Mouse (Mus musculus) kidney, embryonic 15.5 days (tissue): ENCODE data around the gene Zc2hc1b. TPM values are rescaled to one million over a fixed set of nuclear protein-coding genes. Genes with fewer than 3 reads are reported as not detected.
"Not testable (repeated sequence)": the region's sequence is repeated elsewhere in the genome, so short reads cannot be mapped to it uniquely, and the experiment has no call there.

Source experiments
- ATAC-seq: fragments of 200-750 bp; cut with Nextera tagmentation; replicated peaks from 2 replicates; pipeline ENCODE4 v1.8.0; 2017; ENCODE audit warnings: moderate TSS enrichment; ENCODE audit not compliant: low FRiP score
- H3K27ac ChIP-seq: fragments of 300-500 bp; sonication (generic); 2 replicates; pipeline ENCODE4 v1.5.1; 2015; ENCODE audit warnings: mild to moderate bottlenecking, inconsistent platforms
- H3K27me3 ChIP-seq: fragments of 300-500 bp; sonication (generic); 2 replicates; pipeline ENCODE4 v1.6.1; 2015; ENCODE audit warnings: inconsistent platforms
- H3K36me3 ChIP-seq: fragments of 300-500 bp; sonication (generic); 2 replicates; pipeline ENCODE4 v1.6.1; 2015; ENCODE audit warnings: inconsistent platforms
- H3K4me1 ChIP-seq: fragments of 300-500 bp; sonication (generic); 2 replicates; pipeline ENCODE4 v1.6.1; 2015; ENCODE audit warnings: inconsistent platforms
- H3K4me2 ChIP-seq: fragments of 300-500 bp; sonication (generic); 2 replicates; pipeline ENCODE4 v1.6.1; 2015; ENCODE audit warnings: moderate library complexity, mild to moderate bottlenecking, inconsistent platforms
- H3K4me3 ChIP-seq: fragments of 300-500 bp; sonication (generic); replicated peaks from 2 replicates; pipeline ENCODE4 v1.5.1; 2015; ENCODE audit warnings: mild to moderate bottlenecking, inconsistent platforms
- H3K9ac ChIP-seq: fragments of 300-500 bp; sonication (generic); 2 replicates; pipeline ENCODE4 v1.6.1; 2015; ENCODE audit warnings: mild to moderate bottlenecking, inconsistent platforms
- H3K9me3 ChIP-seq: fragments of 300-500 bp; sonication (generic); replicated peaks from 2 replicates; pipeline ENCODE4 v1.6.1; 2016; ENCODE audit warnings: inconsistent platforms
- WGBS: fragments of 180-500 bp; shearing (Covaris S2); methylation state at CpG from one replicate; pipeline ENCODE4 v1.1.7; 2015; ENCODE audit warnings: mixed read lengths; 5-methylcytosine and 5-hydroxymethylcytosine counted together
- polyA plus RNA-seq: library from polyadenylated mRNA; unstranded; fragments of >200 nt; fragmentation: Nextera tagmentation; extraction: Ambion mirVana; gene quantifications from 2 replicates; pipeline ENCODE4 v1.2.1, GENCODE M21; 2015

Gene Zc2hc1b
- polyA plus RNA-seq, 1 experiment from 2014 or later, result not detected

- H3K4me3 ChIP-seq, result no peak overlapping the region
- ATAC-seq, result no peak
- H3K27ac ChIP-seq, result no peak overlapping the region
- no peaks in the 10 kb centered on the region for H3K9me3 ChIP-seq
- H3K4me1 ChIP-seq, result no peaks in the 10 kb centered on the region
- H3K36me3 ChIP-seq, result no peaks in the 10 kb centered on the region
- 78% methylated on average over 1 of the region's 1 CpGs for WGBS
- no peaks in the 10 kb centered on the region for H3K27me3 ChIP-seq
- no peak overlapping the region for H3K9ac ChIP-seq
- H3K4me2 ChIP-seq, result no peak overlapping the region
These were observed 21.4 kb upstream of the Zc2hc1b start for GRCm38 (mm10) chr10:13199234-13199633.

DNA sequence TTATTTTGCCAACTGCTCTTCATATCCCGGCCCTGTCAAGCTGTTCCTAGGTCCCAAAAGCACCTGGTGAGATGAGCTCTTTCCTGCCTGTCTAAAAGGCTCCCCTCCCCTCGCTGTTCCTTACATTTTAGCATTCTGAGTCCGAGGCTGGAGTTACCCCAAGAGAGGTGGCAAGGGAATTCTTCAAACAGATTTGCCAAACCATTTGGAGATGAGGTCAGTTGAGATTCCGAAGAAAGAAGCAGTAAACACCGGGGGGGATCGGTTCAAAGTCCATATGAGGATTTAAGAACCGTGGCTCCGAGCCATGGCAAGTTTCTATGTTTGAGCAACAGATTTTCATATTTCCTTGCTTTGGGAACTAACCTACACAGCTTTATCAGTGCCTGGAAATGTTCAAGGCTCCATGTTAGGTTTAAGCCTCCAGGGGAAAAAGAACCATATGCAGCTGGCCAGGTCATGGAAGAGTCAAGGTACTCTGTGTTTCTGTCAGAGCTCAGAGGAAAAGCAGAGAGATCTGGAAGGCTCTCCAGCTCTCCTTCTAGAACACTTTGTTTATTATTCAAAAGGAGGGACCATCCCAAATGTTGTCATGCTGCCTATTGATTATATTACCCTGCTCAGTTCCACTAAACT, 19.2 kb upstream of the Zc2hc1b start:
- no peaks in the 10 kb centered on the region for H3K27me3 ChIP-seq
- 78% methylated on average over 8 of the region's 8 CpGs for WGBS
- no peaks in the 10 kb centered on the region for H3K36me3 ChIP-seq
- no peaks in the 10 kb centered on the region for H3K9me3 ChIP-seq
- no peak for ATAC-seq
- no peak overlapping the region for H3K4me3 ChIP-seq
- no peak overlapping the region for H3K9ac ChIP-seq
- H3K4me2 ChIP-seq, result no peak overlapping the region
- 0 out of 2 replicates have a peak overlapping the region, but pooled peaks have one; percentile 9 for H3K27ac ChIP-seq
- peaks cover 9% of the 10 kb centered on the region for H3K4me1 ChIP-seq

DNA sequence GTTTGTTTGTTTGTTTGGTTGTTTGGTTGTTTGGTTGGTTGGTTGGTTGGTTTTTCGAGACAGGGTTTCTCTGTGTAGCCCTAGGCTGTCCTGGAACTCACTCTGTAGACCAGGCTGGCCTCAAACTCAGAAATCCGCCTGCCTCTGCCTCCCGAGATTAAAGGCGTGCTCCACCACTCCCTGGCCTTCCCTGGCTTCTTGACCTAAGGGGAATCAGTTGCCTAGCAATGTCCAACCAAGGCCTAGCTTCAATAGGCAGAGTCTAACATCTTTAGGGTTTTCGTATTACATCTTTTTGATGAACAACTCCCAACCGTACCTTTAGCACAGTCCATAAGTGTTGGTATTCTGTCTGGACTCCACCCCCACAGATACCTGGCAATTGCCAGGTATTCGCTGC, 15.7 kb upstream of the Zc2hc1b start:
- H3K36me3 ChIP-seq, result peaks cover 20% of the 10 kb centered on the region
- H3K4me3 ChIP-seq, result peak overlapping the region; percentile 97
- H3K9me3 ChIP-seq, H3K27ac ChIP-seq, H3K9ac ChIP-seq, H3K27me3 ChIP-seq, ATAC-seq: not testable (repeated sequence)
- peak overlapping the region; percentile 64 for H3K4me2 ChIP-seq
- WGBS, result 83% methylated on average over 7 of the region's 7 CpGs
- peaks cover 11% of the 10 kb centered on the region for H3K4me1 ChIP-seq

- no peaks in the 10 kb centered on the region for H3K9me3 ChIP-seq
- ATAC-seq, result peak; percentile 100
- H3K4me3 ChIP-seq, result peak within 1 kb of the TSS; percentile 97
- H3K4me1 ChIP-seq, result peaks cover 11% of the 10 kb centered on the region
- under 1% methylated on average over 43 of the region's 43 CpGs for WGBS
- no peaks in the 10 kb centered on the region for H3K27me3 ChIP-seq
- H3K9ac ChIP-seq, result peak within 1 kb of the TSS; percentile 79
- peak within 1 kb of the TSS; percentile 64 for H3K4me2 ChIP-seq
- H3K27ac ChIP-seq, result peak within 1 kb of the TSS; percentile 86
- H3K36me3 ChIP-seq, result peaks cover 24% of the 10 kb centered on the region
These were observed 15.0 kb upstream of the Zc2hc1b start, which contains the start of gene Ltv1 for GRCm38 (mm10) chr10:13192731-13193351. Ltv1 (minus strand) TSS chr10:13193168.

GRCm38 (mm10) chr10:13189881-13190280, 12.1 kb upstream of the Zc2hc1b start:
- Histone ChIP-seq H3K36me3 (peaks cover 53% of the 10 kb centered on the region), H3K9me3 (no peaks in the 10 kb centered on the region), H3K4me1 (peaks cover 11% of the 10 kb centered on the region), H3K27me3 (no peaks in the 10 kb centered on the region), H3K4me3 (no peak overlapping the region), H3K9ac (no peak overlapping the region), H3K27ac (no peak overlapping the region), H3K4me2 (no peak overlapping the region)
- ATAC-seq, result no peak
- whole genome bisulfite sequencing, result 71% methylated on average over 5 of the region's 5 CpGs

DNA sequence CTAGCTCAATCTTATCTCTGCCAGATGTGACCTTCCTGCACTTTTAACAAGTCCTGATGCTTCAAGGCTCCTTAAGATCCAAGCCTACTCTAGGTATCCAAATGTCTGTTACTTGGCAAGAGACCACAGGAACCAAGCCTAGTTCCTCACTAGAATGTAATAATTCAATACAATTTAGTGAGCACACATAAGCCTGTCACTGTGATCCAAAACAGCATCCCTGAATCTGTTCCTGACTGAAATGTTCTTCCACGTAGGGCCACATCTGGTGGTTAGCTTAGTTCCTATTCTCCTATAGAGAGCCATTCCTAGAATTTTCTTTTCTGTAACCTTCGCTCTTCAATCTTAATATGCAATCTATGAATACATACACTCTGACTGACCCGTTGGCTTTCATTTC, 8.9 kb upstream of the Zc2hc1b start:
- H3K36me3 ChIP-seq, result peaks cover 80% of the 10 kb centered on the region
- H3K27ac ChIP-seq, result no peak overlapping the region
- ATAC-seq, result no peak
- H3K9me3 ChIP-seq, result no peaks in the 10 kb centered on the region
- 71% methylated on average over 3 of the region's 3 CpGs for WGBS
- no peaks in the 10 kb centered on the region for H3K27me3 ChIP-seq
- H3K9ac ChIP-seq, result no peak overlapping the region
- H3K4me3 ChIP-seq, result no peak overlapping the region
- no peak overlapping the region for H3K4me2 ChIP-seq
- no peaks in the 10 kb centered on the region for H3K4me1 ChIP-seq

- Histone ChIP-seq H3K9me3 (no peaks in the 10 kb centered on the region), H3K4me1 (no peaks in the 10 kb centered on the region), H3K27me3 (no peaks in the 10 kb centered on the region), H3K36me3 (peaks cover 87% of the 10 kb centered on the region), H3K27ac (no peak overlapping the region), H3K9ac (no peak overlapping the region), H3K4me3 (no peak overlapping the region), H3K4me2 (no peak overlapping the region)
- 91% methylated on average over 4 of the region's 4 CpGs for WGBS
- no peak for ATAC-seq
These were observed 6.4 kb upstream of the Zc2hc1b start for GRCm38 (mm10) chr10:13184170-13184766.

- ATAC-seq, result no peak
- no peak overlapping the region for H3K4me3 ChIP-seq
- no peaks in the 10 kb centered on the region for H3K27me3 ChIP-seq
- peaks cover 88% of the 10 kb centered on the region for H3K36me3 ChIP-seq
- no peak overlapping the region for H3K4me2 ChIP-seq
- H3K27ac ChIP-seq, result no peak overlapping the region
- H3K4me1 ChIP-seq, result no peaks in the 10 kb centered on the region
- no peaks in the 10 kb centered on the region for H3K9me3 ChIP-seq
- no peak overlapping the region for H3K9ac ChIP-seq
- WGBS, result 90% methylated on average over 7 of the region's 7 CpGs
These were observed 2.4 kb upstream of the Zc2hc1b start for GRCm38 (mm10) chr10:13180211-13180610.

DNA sequence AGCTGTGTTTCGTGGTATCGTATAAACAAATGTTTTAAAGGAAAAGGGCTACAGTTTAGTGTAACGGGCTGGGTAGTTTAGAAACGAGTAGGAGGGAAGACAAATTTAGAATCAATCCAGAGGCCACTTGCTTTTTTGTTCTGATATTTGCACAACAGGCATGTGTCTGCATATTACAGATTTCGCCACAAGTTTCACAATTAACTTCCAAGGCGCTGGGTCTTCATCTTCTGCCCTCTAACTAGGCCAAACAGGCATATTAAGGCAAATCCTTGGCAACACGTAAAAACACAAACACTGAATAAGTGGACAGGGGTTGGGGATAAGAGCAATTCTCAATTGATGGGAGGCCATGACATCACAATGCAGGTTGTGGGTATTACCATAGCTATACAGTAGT, 2.0 kb downstream of the Zc2hc1b start:
- Histone ChIP-seq H3K9ac (no peak overlapping the region), H3K27ac (no peak overlapping the region), H3K4me1 (peaks cover 17% of the 10 kb centered on the region), H3K9me3 (no peaks in the 10 kb centered on the region), H3K4me3 (no peak overlapping the region), H3K27me3 (no peaks in the 10 kb centered on the region), H3K4me2 (no peak overlapping the region), H3K36me3 (peaks cover 49% of the 10 kb centered on the region)
- 90% methylated on average over 7 of the region's 7 CpGs for WGBS
- no peak for ATAC-seq

DNA sequence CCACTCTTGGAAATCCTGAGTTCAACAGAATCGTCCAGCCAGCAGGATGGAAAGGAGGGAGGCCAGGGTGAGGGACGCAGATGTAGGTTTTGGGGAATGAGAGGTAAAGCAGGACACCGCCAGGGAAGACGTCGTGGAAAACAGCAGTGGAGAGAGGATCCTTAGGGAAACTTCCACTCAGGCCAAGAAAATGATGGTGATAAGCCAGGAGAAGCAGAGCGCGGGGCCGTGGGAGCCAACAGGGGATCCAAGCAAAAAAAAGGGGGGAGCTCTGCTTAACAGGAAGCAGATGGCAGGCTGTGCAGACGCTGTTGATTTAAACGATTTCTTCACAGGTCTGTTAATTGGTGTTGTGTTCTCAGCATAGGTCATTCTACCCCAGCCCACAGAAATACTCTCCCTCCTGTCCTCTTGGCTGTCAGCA, 5.0 kb downstream of the Zc2hc1b start:
- H3K4me1 ChIP-seq, result peaks cover 24% of the 10 kb centered on the region
- no peaks in the 10 kb centered on the region for H3K9me3 ChIP-seq
- H3K4me2 ChIP-seq, result no peak overlapping the region
- H3K27me3 ChIP-seq, result no peaks in the 10 kb centered on the region
- no peak for ATAC-seq
- WGBS, result 26% methylated on average over 10 of the region's 10 CpGs
- H3K9ac ChIP-seq, result no peak overlapping the region
- peaks cover 19% of the 10 kb centered on the region for H3K36me3 ChIP-seq
- H3K27ac ChIP-seq, result peak overlapping the region; percentile 51; the same call in 1 of the 2 replicates
- no peak overlapping the region for H3K4me3 ChIP-seq

DNA sequence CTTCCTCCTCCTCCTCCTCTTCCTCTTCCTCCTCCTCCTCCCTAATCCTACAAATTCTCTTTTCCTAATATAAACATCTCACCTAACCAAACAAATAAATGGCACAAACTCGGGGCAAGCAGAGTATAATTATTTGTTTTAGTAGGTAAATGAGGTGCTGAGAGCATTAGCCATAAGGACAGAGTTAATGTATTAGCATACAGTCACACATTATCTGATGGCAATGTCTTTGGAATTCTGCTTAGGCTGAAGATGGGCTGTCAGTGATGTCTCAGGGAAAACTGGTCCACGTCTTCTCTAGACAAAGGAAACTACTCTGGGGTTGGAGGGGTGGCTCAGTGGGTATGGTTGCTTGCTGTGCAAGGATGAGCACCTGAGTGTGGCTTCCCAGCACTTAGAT, 6.4 kb downstream of the Zc2hc1b start:
- no peak overlapping the region for H3K27ac ChIP-seq
- 38% methylated on average over 2 of the region's 2 CpGs for whole genome bisulfite sequencing

GRCm38 (mm10) chr10:13170739-13171448, 6.9 kb downstream of the Zc2hc1b start:
- Histone ChIP-seq H3K27ac (no peak overlapping the region), H3K4me3 (no peak overlapping the region), H3K4me1 (peaks cover 24% of the 10 kb centered on the region), H3K9ac (no peak overlapping the region), H3K9me3 (no peaks in the 10 kb centered on the region), H3K36me3 (peaks cover 2% of the 10 kb centered on the region; the same call in 1 of the 2 replicates), H3K4me2 (no peak overlapping the region), H3K27me3 (no peaks in the 10 kb centered on the region)
- whole genome bisulfite sequencing, result 32% methylated on average over 12 of the region's 12 CpGs
- ATAC-seq, result no peak

More for the DNA sequence above, 6.4 kb downstream of the Zc2hc1b start:
- no peak for ATAC-seq
- no peak overlapping the region for H3K4me2 ChIP-seq
- no peaks in the 10 kb centered on the region for H3K27me3 ChIP-seq
- H3K9ac ChIP-seq, result no peak overlapping the region
- peaks cover 24% of the 10 kb centered on the region for H3K4me1 ChIP-seq
- H3K4me3 ChIP-seq, result no peak overlapping the region
- peaks cover 7% of the 10 kb centered on the region; the same call in 1 of the 2 replicates for H3K36me3 ChIP-seq
- no peaks in the 10 kb centered on the region for H3K9me3 ChIP-seq
